Mouse (Mus musculus) heart, postnatal 0 days (tissue): ENCODE data around the gene Abcc8.

Experiments
- CTCF ChIP-seq: IDR thresholded peaks from 2 replicates; pipeline ENCODE4 v1.5.1; 2016; ENCODE audit warnings: antibody characterized with exemption, control low read depth, low read depth
- EP300 ChIP-seq: IDR thresholded peaks from 2 replicates; pipeline ENCODE4 v1.6.1; 2016; ENCODE audit warnings: antibody characterized with exemption, low read depth

GRCm38 (mm10) chr7:46100563-46100962, 79.3 kb downstream of the Abcc8 start, which contains the start of gene Kcnj11:
- TF ChIP-seq CTCF (peak; percentile 74), EP300 (0 out of 2 replicates have a peak, but pooled peaks have one; percentile 33)
